Mouse (Mus musculus): ENCODE measurements at regions not wholly inside any gene's neighbourhood (a gene's known extent, or its start where the extent isn't known, plus 50 kb on each side); places are given as distances from the start of the nearest gene placed in this dataset.

GRCm38 (mm10) chr3:18378014-18379005, 430.1 kb downstream of the Cypt12 start:
- no peaks in the 10 kb centered on the region for H3K36me3 ChIP-seq (ENCODE audit: control insufficient read depth, insufficient read depth, low read length)
- H3K4me3 ChIP-seq (ENCODE audit: low read depth, low read length), result no peak overlapping the region
- H3K4me1 ChIP-seq (ENCODE audit: control insufficient read depth, insufficient read depth, insufficient read length, low read length), result no peaks in the 10 kb centered on the region
- 80% methylated on average over 8 of the region's 8 CpGs for WGBS
- no peak overlapping the region for H3K27ac ChIP-seq (ENCODE audit: insufficient read depth, low read depth, low read length)
- TF ChIP-seq CTCF (IDR thresholded peaks at IDR 0.05; ENCODE audit: extremely low read depth, insufficient read length, insufficient replicate concordance, low read depth, low read length), result no peak
- no peak for TF ChIP-seq POLR2A (IDR thresholded peaks at IDR 0.05; ENCODE audit: low read depth, low read length)
- no peaks in the 10 kb centered on the region for H3K27me3 ChIP-seq (ENCODE audit: control insufficient read depth, insufficient read depth, low read length)

GRCm38 (mm10) chr3:18421886-18422575, 473.8 kb downstream of the Cypt12 start:
- Histone ChIP-seq H3K4me3 (ENCODE audit: low read depth, low read length) (no peak overlapping the region), H3K27ac (ENCODE audit: insufficient read depth, low read depth, low read length) (no peak overlapping the region), H3K27me3 (ENCODE audit: control insufficient read depth, insufficient read depth, low read length) (no peaks in the 10 kb centered on the region), H3K36me3 (ENCODE audit: control insufficient read depth, insufficient read depth, low read length) (no peaks in the 10 kb centered on the region), H3K4me1 (ENCODE audit: control insufficient read depth, insufficient read depth, insufficient read length, low read length) (no peaks in the 10 kb centered on the region)
- no peak for TF ChIP-seq CTCF (IDR thresholded peaks at IDR 0.05; ENCODE audit: extremely low read depth, insufficient read length, insufficient replicate concordance, low read depth, low read length)
- TF ChIP-seq POLR2A (IDR thresholded peaks at IDR 0.05; ENCODE audit: low read depth, low read length), result no peak
- 71% methylated on average over 4 of the region's 4 CpGs for WGBS

- no peak for TF ChIP-seq CTCF (IDR thresholded peaks at IDR 0.05; ENCODE audit: extremely low read depth, insufficient read length, insufficient replicate concordance, low read depth, low read length)
- no peak for TF ChIP-seq POLR2A (IDR thresholded peaks at IDR 0.05; ENCODE audit: low read depth, low read length)
- 59% methylated on average over 1 of the region's 1 CpGs for WGBS
Measured at GRCm38 (mm10) chr3:18428908-18429307, 480.7 kb downstream of the Cypt12 start.

DNA sequence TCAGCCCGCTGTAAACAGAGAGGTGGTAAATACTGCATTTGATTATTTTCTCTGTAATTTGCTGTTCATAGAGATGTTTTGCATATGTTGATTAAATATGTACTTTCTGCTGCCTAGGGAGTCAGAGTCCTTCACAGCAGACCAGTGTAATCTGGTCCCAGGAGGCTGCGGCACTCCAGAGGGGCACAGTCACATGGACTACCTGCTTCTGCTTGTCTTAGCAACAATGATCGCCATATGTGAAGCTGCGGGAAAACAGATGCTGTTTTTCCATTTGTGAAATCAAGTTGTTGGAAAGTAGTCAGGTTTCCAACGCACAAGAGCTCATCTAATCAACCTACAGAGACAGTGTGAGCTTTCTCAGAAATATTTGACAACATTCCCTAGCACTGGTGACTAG, 490.6 kb downstream of the Cypt12 start:
- TF ChIP-seq CTCF (IDR thresholded peaks at IDR 0.05; ENCODE audit: extremely low read depth, insufficient read length, insufficient replicate concordance, low read depth, low read length) (no peak), POLR2A (IDR thresholded peaks at IDR 0.05; ENCODE audit: low read depth, low read length) (no peak)
- 80% methylated on average over 5 of the region's 5 CpGs for WGBS
- no peak overlapping the region for H3K4me3 ChIP-seq (ENCODE audit: low read depth, low read length)

More at GRCm38 (mm10) chr3:18428908-18429307, 480.7 kb downstream of the Cypt12 start:
- Histone ChIP-seq H3K4me1 (ENCODE audit: control insufficient read depth, insufficient read depth, insufficient read length, low read length) (no peaks in the 10 kb centered on the region), H3K4me3 (ENCODE audit: low read depth, low read length) (no peak overlapping the region), H3K36me3 (ENCODE audit: control insufficient read depth, insufficient read depth, low read length) (no peaks in the 10 kb centered on the region), H3K27ac (ENCODE audit: insufficient read depth, low read depth, low read length) (no peak overlapping the region), H3K27me3 (ENCODE audit: control insufficient read depth, insufficient read depth, low read length) (no peaks in the 10 kb centered on the region)

DNA sequence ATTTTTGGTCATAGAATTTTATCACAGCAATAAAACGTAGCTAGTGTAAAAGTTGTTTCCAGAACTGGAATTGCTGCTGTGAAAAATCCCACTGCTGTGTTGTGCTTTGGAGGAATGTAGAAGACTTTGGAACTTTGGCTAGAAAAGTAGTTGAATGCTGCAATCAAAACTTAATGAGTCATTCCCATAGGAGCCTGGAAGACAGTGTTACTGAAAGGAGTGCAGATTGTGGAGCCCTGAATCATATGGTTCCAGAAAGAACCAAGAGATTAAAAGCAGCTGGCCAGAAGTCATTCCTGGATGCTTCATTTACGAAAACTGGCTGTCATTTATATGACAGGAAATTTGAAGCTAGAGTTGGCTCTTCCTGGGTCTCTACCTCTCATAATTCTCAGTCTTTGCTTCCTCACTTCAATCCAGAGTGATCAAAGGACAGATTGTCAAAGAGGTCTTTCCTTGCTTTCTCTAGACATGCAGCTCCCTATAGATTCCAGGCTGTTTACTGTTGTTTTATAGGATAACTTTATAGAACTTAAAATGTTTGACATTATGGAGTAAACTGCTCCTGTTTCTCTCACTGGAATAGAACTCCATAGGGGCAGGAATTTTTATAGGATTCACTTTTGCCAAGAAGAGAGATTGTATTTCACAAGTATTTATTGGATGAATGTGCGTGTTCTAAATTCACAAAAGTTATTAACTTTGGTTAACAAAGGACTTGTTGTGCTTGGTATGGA, 504.2 kb downstream of the Cypt12 start:
- whole genome bisulfite sequencing, result 64% methylated on average over 3 of the region's 3 CpGs
- no peak overlapping the region for H3K4me3 ChIP-seq (ENCODE audit: low read depth, low read length)
- no peak overlapping the region for H3K27ac ChIP-seq (ENCODE audit: insufficient read depth, low read depth, low read length)
- H3K4me1 ChIP-seq (ENCODE audit: control insufficient read depth, insufficient read depth, insufficient read length, low read length), result no peaks in the 10 kb centered on the region
- no peak for TF ChIP-seq POLR2A (IDR thresholded peaks at IDR 0.05; ENCODE audit: low read depth, low read length)
- TF ChIP-seq CTCF (IDR thresholded peaks at IDR 0.05; ENCODE audit: extremely low read depth, insufficient read length, insufficient replicate concordance, low read depth, low read length), result no peak
- no peaks in the 10 kb centered on the region for H3K36me3 ChIP-seq (ENCODE audit: control insufficient read depth, insufficient read depth, low read length)
- H3K27me3 ChIP-seq (ENCODE audit: control insufficient read depth, insufficient read depth, low read length), result no peaks in the 10 kb centered on the region

More for the DNA sequence above, 490.6 kb downstream of the Cypt12 start:
- no peaks in the 10 kb centered on the region for H3K36me3 ChIP-seq (ENCODE audit: control insufficient read depth, insufficient read depth, low read length)
- no peaks in the 10 kb centered on the region for H3K4me1 ChIP-seq (ENCODE audit: control insufficient read depth, insufficient read depth, insufficient read length, low read length)
- no peak overlapping the region for H3K27ac ChIP-seq (ENCODE audit: insufficient read depth, low read depth, low read length)
- no peaks in the 10 kb centered on the region for H3K27me3 ChIP-seq (ENCODE audit: control insufficient read depth, insufficient read depth, low read length)

DNA sequence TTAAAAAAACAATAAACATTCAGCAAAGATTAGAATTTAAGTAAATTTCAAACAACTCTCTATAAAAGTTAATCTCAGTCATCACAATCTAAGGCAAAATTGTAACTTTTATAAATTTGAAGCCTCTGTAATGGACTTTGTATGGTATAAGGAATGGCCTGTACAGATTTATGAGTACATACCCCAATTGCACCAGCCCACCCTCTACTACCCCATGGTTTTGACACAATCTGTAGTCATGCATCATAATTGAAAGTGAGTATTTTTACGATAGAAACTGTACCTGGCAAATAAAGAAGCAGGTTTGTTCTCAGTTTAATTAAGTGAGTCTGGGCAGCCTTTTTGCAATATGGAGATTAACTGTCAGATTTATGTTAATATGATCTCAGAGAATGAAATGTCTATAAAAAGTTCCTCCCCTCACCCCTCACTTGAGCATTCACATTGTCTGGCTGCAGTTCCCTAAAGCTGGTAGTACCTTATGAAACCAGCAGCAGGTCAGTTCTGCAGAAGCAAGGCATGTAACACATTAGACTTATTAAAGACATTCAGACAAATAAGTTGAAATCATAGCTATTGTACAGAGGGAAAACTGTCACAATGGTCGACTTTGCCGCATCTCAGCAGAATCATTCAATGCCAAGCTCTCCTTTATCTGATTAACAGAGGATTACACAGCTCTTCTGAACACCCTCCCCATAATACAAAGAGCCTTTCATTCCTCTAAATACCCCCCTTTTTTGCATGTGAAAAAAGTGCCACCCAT, 505.2 kb downstream of the Cypt12 start:
- 88% methylated on average over 3 of the region's 3 CpGs for WGBS
- no peaks in the 10 kb centered on the region for H3K27me3 ChIP-seq (ENCODE audit: control insufficient read depth, insufficient read depth, low read length)

More for the DNA sequence above, 505.2 kb downstream of the Cypt12 start:
- H3K4me3 ChIP-seq (ENCODE audit: low read depth, low read length), result no peak overlapping the region
- H3K36me3 ChIP-seq (ENCODE audit: control insufficient read depth, insufficient read depth, low read length), result no peaks in the 10 kb centered on the region
- TF ChIP-seq POLR2A (IDR thresholded peaks at IDR 0.05; ENCODE audit: low read depth, low read length), result no peak
- no peak for TF ChIP-seq CTCF (IDR thresholded peaks at IDR 0.05; ENCODE audit: extremely low read depth, insufficient read length, insufficient replicate concordance, low read depth, low read length)
- no peaks in the 10 kb centered on the region for H3K4me1 ChIP-seq (ENCODE audit: control insufficient read depth, insufficient read depth, insufficient read length, low read length)
- H3K27ac ChIP-seq (ENCODE audit: insufficient read depth, low read depth, low read length), result no peak overlapping the region

All from small intestine, adult 2 months (tissue).